Mouse (Mus musculus): ENCODE results near the gene Casp2. TPM values are rescaled to one million over a fixed set of nuclear protein-coding genes. Genes with fewer than 3 reads are reported as not detected.

Casp2 gene
- polyA plus RNA-seq, 1 experiment from 2014 or later: 74.0 TPM

DNA sequence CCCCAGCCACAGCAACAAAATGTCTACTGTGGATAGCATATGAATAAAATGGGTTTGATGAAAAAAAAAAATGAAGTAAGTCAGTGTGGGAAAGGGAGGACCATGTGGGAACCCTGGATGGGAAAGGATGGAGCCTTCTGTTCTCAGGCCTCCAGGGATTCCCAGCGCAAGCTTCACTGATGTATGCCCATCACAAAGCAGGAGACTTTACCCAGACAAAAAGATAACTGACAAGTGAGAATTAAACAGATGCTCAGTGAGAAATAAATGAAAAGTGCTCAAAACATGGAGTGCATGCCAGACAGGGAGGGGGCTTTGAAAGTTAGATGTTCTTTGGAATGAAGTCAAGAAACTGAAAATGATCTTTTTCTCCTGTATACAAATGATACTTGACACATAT, 16.8 kb upstream of the Casp2 start:
- Histone ChIP-seq H3K27ac (no peak overlapping the region), H3K27me3 (peaks cover 14% of the 10 kb centered on the region), H3K36me3 (replicated peaks) (no peaks in the 10 kb centered on the region), H3K4me2 (no peak overlapping the region), H3K4me3 (replicated peaks) (no peak overlapping the region), H3K4me1 (no peaks in the 10 kb centered on the region; the same call in 1 of the 2 replicates), H3K9ac (no peak overlapping the region), H3K9me3 (no peaks in the 10 kb centered on the region)
- no peak for ATAC-seq (ENCODE audit: low FRiP score)
- 84% methylated on average over 1 of the region's 1 CpGs for WGBS

DNA sequence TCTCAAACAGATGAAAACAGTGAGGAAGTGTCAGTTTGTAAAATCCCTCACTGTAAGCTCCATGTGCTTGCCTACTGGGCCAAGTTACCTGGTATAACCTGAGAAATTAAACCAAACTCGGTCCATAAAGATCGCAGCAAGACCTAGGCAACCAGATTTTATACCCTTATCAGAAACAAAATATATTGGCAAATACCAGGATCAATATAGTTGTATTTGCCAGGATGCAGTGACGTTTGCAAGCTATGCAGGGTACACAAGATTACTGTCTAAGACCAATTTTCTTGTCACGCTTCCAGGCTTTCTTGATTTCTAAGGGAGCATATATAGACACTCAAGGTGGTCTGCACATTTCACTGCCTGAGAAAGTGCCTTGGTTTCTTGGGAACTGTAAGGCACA, 13.0 kb upstream of the Casp2 start:
- Histone ChIP-seq H3K9ac (no peak overlapping the region), H3K27me3 (peaks cover 5% of the 10 kb centered on the region; the same call in 1 of the 2 replicates), H3K9me3 (no peaks in the 10 kb centered on the region), H3K4me1 (no peaks in the 10 kb centered on the region), H3K4me3 (replicated peaks) (no peak overlapping the region), H3K36me3 (replicated peaks) (no peaks in the 10 kb centered on the region), H3K27ac (no peak overlapping the region), H3K4me2 (no peak overlapping the region)
- 88% methylated on average over 4 of the region's 4 CpGs for WGBS
- ATAC-seq (ENCODE audit: low FRiP score): no peak

DNA sequence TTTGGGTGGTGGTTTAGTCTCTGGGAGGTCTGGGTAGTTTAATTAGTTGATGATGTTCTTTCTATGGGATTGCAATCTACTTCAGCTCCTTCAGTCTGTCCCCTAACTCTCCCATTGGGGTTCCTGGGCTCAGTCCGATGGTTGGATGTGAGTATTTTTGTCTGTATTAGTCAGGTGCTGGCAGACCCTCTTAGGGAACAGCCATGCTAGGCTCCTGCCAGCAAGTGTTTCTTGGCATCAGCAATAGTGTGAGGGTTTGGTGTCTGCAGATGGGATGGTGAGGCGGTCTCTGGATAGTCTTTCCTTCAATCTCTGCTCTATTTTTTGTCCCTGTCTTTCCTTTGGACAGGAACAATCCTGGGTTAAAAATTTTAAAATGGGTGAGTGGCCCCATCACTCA, 11.7 kb upstream of the Casp2 start:
- WGBS: 83% methylated on average over 2 of the region's 2 CpGs
- H3K27me3 ChIP-seq: no peaks in the 10 kb centered on the region
- no peak for ATAC-seq (ENCODE audit: low FRiP score)
- H3K4me2 ChIP-seq: no peak overlapping the region
- no peak overlapping the region for H3K4me3 ChIP-seq (replicated peaks)
- no peaks in the 10 kb centered on the region for H3K4me1 ChIP-seq
- no peak overlapping the region for H3K9ac ChIP-seq
- H3K27ac ChIP-seq: no peak overlapping the region
- no peaks in the 10 kb centered on the region for H3K36me3 ChIP-seq (replicated peaks)
- H3K9me3 ChIP-seq: no peaks in the 10 kb centered on the region

DNA sequence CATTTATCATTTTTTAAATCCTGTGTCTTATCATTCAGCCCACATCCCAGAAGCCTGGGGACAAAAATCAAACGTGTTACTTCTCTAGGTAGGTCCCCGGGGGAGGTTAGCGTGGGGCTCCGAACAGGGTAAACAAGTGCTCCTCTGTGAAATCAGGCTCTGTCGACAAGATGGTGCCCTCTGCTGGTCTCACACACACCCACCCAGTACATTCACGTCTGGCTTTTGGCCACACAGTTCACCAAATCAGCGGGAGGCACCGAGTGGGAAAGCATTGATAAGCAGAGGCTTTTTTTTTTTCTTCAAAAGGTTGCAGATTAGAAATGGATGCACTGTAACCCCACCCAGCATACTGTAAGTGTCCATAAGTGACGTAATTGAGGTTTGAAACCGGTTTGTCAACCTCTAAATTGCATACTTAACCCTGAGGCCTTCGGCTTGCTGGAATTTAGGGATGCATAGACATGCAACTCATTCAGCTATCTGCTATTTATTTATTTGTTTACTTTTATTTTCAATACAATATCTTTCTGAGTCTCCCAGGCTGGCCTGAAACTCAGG, 7.4 kb upstream of the Casp2 start:
- 24% methylated on average over 11 of the region's 11 CpGs for WGBS
- Histone ChIP-seq H3K9ac (no peak overlapping the region), H3K36me3 (replicated peaks) (no peaks in the 10 kb centered on the region), H3K4me2 (no peak overlapping the region), H3K9me3 (no peaks in the 10 kb centered on the region), H3K4me3 (replicated peaks) (no peak overlapping the region), H3K27ac (no peak overlapping the region), H3K27me3 (no peaks in the 10 kb centered on the region), H3K4me1 (no peaks in the 10 kb centered on the region)
- ATAC-seq (ENCODE audit: low FRiP score): peak; percentile 58; the same call in 1 of the 2 replicates

DNA sequence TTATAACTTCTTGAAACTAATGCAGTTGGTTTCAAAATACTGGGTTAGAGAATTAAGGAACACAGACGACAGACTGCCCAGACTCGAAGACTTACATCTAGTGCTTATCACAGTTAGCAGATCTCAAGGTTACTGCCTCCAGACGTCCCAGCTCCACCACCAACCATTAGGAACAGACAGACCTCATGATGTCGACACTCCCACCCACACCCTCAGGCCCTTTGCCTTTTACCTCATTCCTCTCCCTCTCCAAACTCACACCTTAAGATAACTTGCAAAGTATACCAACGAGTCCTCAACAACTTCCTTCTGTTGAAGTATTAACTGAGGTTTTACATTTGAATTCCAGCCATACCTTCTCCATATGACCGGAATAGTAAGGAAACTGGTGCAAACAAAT, 4.4 kb upstream of the Casp2 start:
- Histone ChIP-seq H3K36me3 (replicated peaks) (no peaks in the 10 kb centered on the region), H3K4me2 (no peak overlapping the region), H3K9me3 (no peaks in the 10 kb centered on the region), H3K4me1 (no peaks in the 10 kb centered on the region), H3K9ac (no peak overlapping the region), H3K27ac (no peak overlapping the region), H3K27me3 (no peaks in the 10 kb centered on the region), H3K4me3 (replicated peaks) (no peak overlapping the region)
- 76% methylated on average over 6 of the region's 6 CpGs for WGBS
- ATAC-seq (ENCODE audit: low FRiP score): no peak

DNA sequence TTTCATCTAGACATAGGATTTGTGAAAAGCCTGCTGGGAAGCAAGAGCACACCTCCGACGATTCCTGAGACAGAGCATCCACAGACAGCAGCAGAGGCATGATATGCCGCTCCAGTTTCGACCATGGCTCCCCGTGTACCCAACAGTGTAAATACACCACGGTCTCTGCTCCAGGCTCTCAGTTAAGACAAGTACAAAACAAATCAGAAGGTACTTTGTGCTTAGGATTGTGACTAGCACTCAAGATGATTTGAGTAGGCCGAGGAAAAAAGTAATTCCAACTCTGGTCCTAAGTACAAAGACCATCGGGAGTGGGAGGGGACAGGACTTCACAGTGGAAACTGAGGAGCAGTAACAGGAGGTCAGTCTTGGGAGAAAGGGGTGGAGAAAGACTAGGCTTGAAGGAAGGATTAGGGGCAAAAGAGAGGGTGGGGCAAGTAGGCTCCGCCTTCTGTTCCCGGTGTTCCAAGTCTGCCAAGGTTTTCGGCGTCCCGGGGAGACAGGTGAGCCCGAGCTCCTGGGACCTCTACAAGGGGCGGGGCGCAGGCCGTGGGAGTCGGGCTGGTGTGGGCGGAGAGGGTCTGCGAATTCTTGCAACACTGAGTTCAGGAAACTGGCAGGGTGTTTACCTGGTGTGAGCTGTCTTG, 3.1 kb upstream of the Casp2 start, which contains the start of gene Tmem139:
TSS of gene Tmem139 (plus strand) at position 447 of the 647 bp plus-strand sequence.
- Histone ChIP-seq H3K4me2 (no peak within 1 kb of the TSS), H3K27ac (no peak within 1 kb of the TSS), H3K9me3 (no peaks in the 10 kb centered on the region), H3K4me3 (replicated peaks) (no peak within 1 kb of the TSS), H3K4me1 (peaks cover 4% of the 10 kb centered on the region), H3K36me3 (replicated peaks) (no peaks in the 10 kb centered on the region), H3K27me3 (no peaks in the 10 kb centered on the region), H3K9ac (0 out of 2 replicates have a peak within 1 kb of the TSS, but pooled peaks have one; percentile 17)
- WGBS: 21% methylated on average over 20 of the region's 20 CpGs
- no peak for ATAC-seq (ENCODE audit: low FRiP score)

DNA sequence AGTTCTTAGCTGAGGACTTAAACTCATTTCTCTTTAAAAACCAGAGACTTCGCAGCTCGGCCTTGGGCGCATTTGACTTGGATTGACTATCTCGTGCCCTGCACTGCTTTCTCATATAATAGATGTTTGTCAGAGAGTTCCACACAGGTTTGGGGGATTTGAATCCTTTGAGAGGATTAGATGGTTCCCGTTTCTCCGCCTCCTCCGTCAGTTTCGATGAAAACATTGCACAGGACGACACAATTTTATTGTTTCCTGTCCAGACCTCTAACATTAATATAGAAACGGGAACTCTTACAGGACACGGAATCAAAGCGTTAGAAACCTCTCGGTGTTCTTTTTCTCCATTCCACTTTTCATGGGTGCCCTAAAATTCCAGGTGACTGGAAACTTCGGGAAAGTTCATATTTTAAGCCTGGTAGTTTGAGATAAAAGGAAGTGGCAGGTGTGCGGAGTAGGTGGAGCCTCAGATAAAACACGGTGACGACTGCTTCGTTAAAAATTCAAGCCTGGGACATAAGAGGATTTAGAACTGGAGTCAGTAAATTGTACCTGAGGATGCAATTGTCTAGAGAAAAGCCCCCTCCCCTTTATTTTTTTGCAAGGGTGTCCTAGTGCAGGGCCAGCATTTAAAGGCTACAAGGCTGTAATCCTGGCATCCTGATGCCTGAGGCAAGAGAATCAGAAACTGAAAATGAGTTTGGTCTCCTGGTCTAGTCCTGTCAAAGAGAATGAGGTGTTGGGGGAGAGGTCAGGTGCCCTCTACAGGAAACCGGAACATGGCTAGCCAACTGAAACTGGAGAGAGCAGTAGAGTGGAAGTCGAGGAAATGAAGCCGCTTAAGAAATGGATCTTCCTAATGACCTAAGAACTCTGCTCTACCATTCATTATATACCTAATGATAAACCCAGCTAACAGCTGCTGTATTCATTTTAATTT, 876 bp downstream of the Casp2 start:
- H3K9ac ChIP-seq: peak overlapping the region; percentile 94
- no peaks in the 10 kb centered on the region for H3K9me3 ChIP-seq
- 0 out of 2 replicates have a peak, but pooled peaks have one; percentile 0 for ATAC-seq (ENCODE audit: low FRiP score)
- H3K4me2 ChIP-seq: peak overlapping the region; percentile 72
- peaks cover 8% of the 10 kb centered on the region for H3K4me1 ChIP-seq
- peaks cover 33% of the 10 kb centered on the region for H3K36me3 ChIP-seq (replicated peaks)
- WGBS: under 1% methylated on average over 21 of the region's 21 CpGs
- no peaks in the 10 kb centered on the region for H3K27me3 ChIP-seq
- peak overlapping the region; percentile 84 for H3K4me3 ChIP-seq (replicated peaks)
- peak overlapping the region; percentile 90 for H3K27ac ChIP-seq

DNA sequence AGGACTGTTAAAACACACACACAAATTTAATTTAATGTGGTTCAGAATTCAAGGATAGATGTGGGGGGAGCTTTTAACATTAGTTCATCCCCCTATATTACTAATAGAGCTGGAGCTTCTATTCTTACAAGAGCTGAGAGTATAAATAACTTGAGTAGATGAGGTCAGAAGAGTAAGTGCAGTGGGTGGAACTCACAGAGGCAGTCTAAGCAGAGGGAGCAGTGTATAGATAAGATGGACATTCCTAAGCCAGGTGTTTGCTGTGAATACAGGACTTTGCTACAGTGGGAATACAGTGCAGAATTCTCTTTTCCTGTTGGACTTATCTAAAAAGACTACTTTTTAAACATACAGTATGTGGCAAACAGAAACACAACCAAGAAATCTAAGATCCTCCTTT, 6.0 kb downstream of the Casp2 start:
- no peak overlapping the region for H3K27ac ChIP-seq
- H3K4me3 ChIP-seq (replicated peaks): no peak overlapping the region
- H3K4me1 ChIP-seq: peaks cover 8% of the 10 kb centered on the region
- ATAC-seq (ENCODE audit: low FRiP score): no peak
- no peaks in the 10 kb centered on the region for H3K9me3 ChIP-seq
- H3K9ac ChIP-seq: no peak overlapping the region
- H3K4me2 ChIP-seq: no peak overlapping the region
- no peaks in the 10 kb centered on the region for H3K27me3 ChIP-seq
- peaks cover 76% of the 10 kb centered on the region for H3K36me3 ChIP-seq (replicated peaks)

DNA sequence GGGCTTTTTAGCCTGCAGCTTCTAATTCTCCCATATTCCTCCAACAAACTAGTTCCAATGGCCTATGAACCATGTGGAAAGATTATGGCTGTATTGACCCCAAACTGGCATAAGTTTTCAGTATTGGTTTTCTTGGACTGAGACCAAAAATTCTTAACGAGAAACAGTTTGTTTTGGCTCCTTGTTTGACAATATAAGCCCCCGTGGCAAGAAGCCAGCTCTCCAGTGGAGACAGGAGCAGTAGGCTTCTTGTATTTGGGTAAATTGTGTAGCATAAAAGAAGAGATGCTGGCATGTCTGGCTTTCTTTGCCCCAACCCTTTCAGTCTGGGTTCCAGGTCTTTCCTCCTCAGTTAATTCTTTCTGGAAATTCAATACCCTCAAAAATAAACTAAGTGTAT, 11.4 kb downstream of the Casp2 start:
- Histone ChIP-seq H3K9me3 (no peaks in the 10 kb centered on the region), H3K36me3 (replicated peaks) (peaks cover 87% of the 10 kb centered on the region), H3K9ac (no peak overlapping the region), H3K4me3 (replicated peaks) (no peak overlapping the region), H3K4me1 (no peaks in the 10 kb centered on the region), H3K27ac (no peak overlapping the region), H3K27me3 (no peaks in the 10 kb centered on the region), H3K4me2 (no peak overlapping the region)
- ATAC-seq (ENCODE audit: low FRiP score): no peak
- 64% methylated on average over 2 of the region's 2 CpGs for WGBS

DNA sequence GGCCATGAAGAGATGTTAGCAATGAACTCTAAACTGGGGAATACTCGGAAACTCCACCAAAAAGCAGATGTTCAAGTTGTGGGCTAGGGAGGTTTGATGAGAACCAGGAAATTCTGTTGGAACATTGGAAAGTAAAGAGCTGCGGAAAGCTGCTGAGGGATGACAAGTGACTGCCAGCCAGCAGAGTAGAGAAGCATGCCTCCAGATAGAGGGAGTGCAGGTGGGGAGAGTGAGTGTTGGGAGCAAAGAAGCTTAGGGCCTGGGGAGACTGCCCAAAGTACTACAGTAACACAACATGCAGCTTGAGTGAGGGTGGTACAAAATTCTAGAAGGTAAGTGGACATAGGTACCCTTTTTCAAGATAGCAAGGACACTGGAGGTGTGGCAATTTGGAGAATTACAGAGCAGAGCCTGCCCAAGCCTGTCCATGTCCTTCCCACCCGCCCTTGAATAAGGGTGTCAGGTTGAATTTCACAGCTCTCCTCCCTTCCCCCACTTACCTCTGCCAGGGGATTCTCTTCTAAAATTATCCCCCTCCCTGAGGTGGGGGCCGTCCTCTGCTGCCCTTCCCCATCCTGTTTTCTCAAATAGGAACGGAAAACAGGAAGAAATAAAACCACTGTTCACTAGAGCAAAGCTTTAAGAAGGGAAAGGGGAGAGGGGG, 18.2 kb downstream of the Casp2 start:
- Histone ChIP-seq H3K4me3 (replicated peaks) (no peak overlapping the region), H3K9me3 (no peaks in the 10 kb centered on the region), H3K27me3 (no peaks in the 10 kb centered on the region), H3K36me3 (replicated peaks) (peaks cover 79% of the 10 kb centered on the region), H3K27ac (no peak overlapping the region), H3K4me2 (no peak overlapping the region), H3K4me1 (no peaks in the 10 kb centered on the region), H3K9ac (no peak overlapping the region)
- whole genome bisulfite sequencing: 86% methylated on average over 5 of the region's 5 CpGs
- ATAC-seq (ENCODE audit: low FRiP score): 0 out of 2 replicates have a peak, but pooled peaks have one; percentile 6

DNA sequence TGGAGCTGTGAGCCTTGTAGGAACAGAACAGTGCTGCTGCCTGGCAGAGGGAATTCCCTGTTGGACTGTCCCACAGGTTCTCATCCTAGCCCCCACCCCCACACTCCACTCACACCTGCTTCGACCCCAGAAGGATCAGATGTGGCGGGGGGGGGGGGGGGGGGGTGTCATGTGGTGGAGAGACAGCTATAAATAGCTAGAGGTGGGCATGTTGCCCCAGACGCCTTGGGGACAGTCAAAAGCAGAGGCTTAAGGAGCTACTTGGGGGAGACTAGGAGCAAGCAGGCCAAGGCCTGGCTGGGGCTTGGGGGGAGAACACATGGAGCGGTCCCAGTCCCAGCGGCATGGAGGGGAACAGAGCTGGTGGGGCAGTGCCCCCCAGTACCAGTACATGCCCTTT, 21.7 kb downstream of the Casp2 start, which contains the start of gene Clcn1:
TSS of gene Clcn1 (plus strand) at position 238 of the 400 bp plus-strand sequence.
- H3K36me3 ChIP-seq (replicated peaks): peaks cover 63% of the 10 kb centered on the region
- no peaks in the 10 kb centered on the region for H3K4me1 ChIP-seq
- H3K9ac ChIP-seq: no peak within 1 kb of the TSS
- 0 out of 2 replicates have a peak, but pooled peaks have one; percentile 40 for ATAC-seq (ENCODE audit: low FRiP score)
- H3K4me3 ChIP-seq (replicated peaks): no peak within 1 kb of the TSS
- 75% methylated on average over 4 of the region's 5 CpGs for WGBS
- no peaks in the 10 kb centered on the region for H3K9me3 ChIP-seq
- no peaks in the 10 kb centered on the region for H3K27me3 ChIP-seq
- no peak within 1 kb of the TSS for H3K27ac ChIP-seq
- no peak within 1 kb of the TSS for H3K4me2 ChIP-seq

DNA sequence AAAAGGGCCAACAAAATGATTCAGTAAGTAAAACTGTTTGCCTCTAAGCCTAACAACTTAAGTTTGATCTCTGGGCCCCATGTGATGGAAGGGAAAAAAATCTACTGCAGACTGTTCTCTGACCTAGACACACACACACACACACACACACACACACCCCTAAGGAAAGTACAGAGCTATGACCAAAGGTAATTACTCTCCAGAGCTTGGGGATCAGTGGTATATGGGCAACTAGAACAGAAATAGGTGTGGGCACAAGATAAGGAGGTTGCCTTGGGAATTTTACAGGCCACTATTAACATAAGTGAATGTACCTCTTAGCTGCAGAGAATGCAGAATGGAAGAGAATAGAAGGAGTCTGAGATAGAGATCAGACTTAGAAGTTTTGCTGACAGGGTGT, 22.8 kb downstream of the Casp2 start:
- no peak overlapping the region for H3K4me3 ChIP-seq (replicated peaks)
- no peak overlapping the region for H3K9ac ChIP-seq
- no peaks in the 10 kb centered on the region for H3K4me1 ChIP-seq
- H3K4me2 ChIP-seq: no peak overlapping the region
- H3K27me3 ChIP-seq: no peaks in the 10 kb centered on the region
- H3K27ac ChIP-seq: no peak overlapping the region
- H3K36me3 ChIP-seq (replicated peaks): peaks cover 60% of the 10 kb centered on the region
- no peak for ATAC-seq (ENCODE audit: low FRiP score)
- H3K9me3 ChIP-seq: no peaks in the 10 kb centered on the region
